Mouse (Mus musculus) heart, embryonic 15.5 days (tissue): Measurements from ENCODE around the gene Kcmf1. TPM values are rescaled to one million over a fixed set of nuclear protein-coding genes. Genes with fewer than 3 reads are reported as not detected.
A peak's percentile ranks its signal among the peaks of the same experiment; 100 is the strongest.

ENCODE experiments used
- ATAC-seq: fragments of 200-750 bp; cut with Nextera tagmentation; replicated peaks from 2 replicates; pipeline ENCODE4 v1.8.0; 2017; ENCODE audit warnings: low read depth, moderate TSS enrichment; ENCODE audit not compliant: insufficient number of reproducible peaks, insufficient read depth, low FRiP score
- H3K27ac ChIP-seq: fragments of 300-500 bp; sonication (generic); 2 replicates; pipeline ENCODE4 v1.5.1; 2015; ENCODE audit warnings: mild to moderate bottlenecking, inconsistent platforms
- H3K27me3 ChIP-seq: fragments of 300-500 bp; sonication (generic); 2 replicates; pipeline ENCODE4 v1.6.1; 2015; ENCODE audit warnings: inconsistent platforms
- H3K36me3 ChIP-seq: fragments of 300-500 bp; sonication (generic); 2 replicates; pipeline ENCODE4 v1.6.1; 2015; ENCODE audit warnings: mild to moderate bottlenecking, inconsistent platforms
- H3K4me1 ChIP-seq: fragments of 300-500 bp; sonication (generic); replicated peaks from 2 replicates; pipeline ENCODE4 v1.6.1; 2015; ENCODE audit warnings: inconsistent platforms
- H3K4me2 ChIP-seq: fragments of 300-500 bp; sonication (generic); 2 replicates; pipeline ENCODE4 v1.6.1; 2015; ENCODE audit warnings: inconsistent platforms, mild to moderate bottlenecking, moderate library complexity
- H3K4me3 ChIP-seq: fragments of 300-500 bp; sonication (generic); 2 replicates; pipeline ENCODE4 v1.5.1; 2015; ENCODE audit warnings: mild to moderate bottlenecking, inconsistent platforms
- H3K9ac ChIP-seq: fragments of 300-500 bp; sonication (generic); 2 replicates; pipeline ENCODE4 v1.6.1; 2015; ENCODE audit warnings: mild to moderate bottlenecking, inconsistent platforms
- H3K9me3 ChIP-seq: fragments of 300-500 bp; sonication (generic); replicated peaks from 2 replicates; pipeline ENCODE4 v1.6.1; 2016; ENCODE audit warnings: inconsistent platforms
- WGBS: fragments of 180-500 bp; shearing (Covaris S2); methylation state at CpG from one replicate; pipeline ENCODE4 v1.1.7; 2015; ENCODE audit warnings: mixed read lengths; 5-methylcytosine and 5-hydroxymethylcytosine counted together
- polyA plus RNA-seq: library from polyadenylated mRNA; unstranded; fragments of >200 nt; fragmentation: Nextera tagmentation; extraction: Ambion mirVana; gene quantifications from 2 replicates; pipeline ENCODE4 v1.2.1, GENCODE M21; 2015

The Kcmf1 gene
- polyA plus RNA-seq = 40.7 and 41.0 TPM in 2 replicates

DNA sequence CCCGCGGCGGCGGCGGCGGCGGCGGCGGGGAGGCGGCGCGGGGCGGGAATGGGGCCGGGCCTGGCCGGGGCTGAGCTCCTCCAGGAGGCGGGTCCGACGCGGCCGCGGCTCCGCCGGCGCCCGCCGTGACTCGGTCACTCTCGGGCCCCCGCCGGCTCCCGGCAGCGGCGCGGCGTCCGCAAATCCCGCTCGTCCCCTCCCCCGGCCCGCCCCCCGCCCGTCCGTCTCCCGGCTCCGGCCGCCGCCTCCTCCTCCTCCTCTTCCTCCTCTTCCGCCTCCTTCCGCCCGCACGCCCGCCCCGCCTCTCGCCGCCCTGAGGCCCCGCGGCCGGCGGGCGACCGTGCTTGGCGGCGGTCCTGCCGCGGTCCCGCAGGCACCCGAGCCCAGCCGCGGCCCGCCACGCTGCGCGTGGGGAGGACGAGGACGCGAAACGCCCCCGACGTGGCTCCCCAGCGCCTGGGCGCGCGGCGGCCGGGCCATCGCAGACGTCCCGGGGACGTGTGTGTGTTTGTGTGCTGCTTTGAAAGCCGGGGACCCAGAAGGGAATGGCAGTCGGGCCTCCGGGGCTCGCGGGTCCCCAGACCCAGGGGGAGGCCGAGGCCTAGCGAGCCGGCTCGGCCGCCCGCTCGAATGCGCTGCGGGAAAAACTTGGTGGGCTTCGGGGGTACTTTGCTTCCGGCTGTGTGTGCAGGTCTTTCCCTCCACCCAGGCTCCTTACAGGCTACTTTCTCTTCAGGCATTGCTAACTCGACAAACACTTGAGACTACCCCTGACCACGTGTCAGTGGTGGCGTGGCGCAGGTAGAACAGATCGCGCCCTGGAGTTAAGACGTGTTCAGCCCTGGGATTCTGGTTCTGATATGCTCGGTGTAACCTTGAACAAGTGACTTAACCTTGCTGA, at the start of gene Kcmf1:
Gene Kcmf1, minus strand, starts transcription at position 199 of the 901 bp plus-strand sequence.
- no peaks in the 10 kb centered on the region for H3K27me3 ChIP-seq
- 0 out of 2 replicates have a peak, but pooled peaks cover 5% of the 10 kb centered on the region for H3K36me3 ChIP-seq
- peaks cover 37% of the 10 kb centered on the region for H3K4me1 ChIP-seq
- no peaks in the 10 kb centered on the region for H3K9me3 ChIP-seq
- H3K4me2 ChIP-seq = peak within 1 kb of the TSS; percentile 68
- peak within 1 kb of the TSS; percentile 100 for H3K9ac ChIP-seq
- ATAC-seq = peak; percentile 83
- peak within 1 kb of the TSS; percentile 100 for H3K27ac ChIP-seq
- WGBS = under 1% methylated on average over 60 of the region's 113 CpGs
- peak within 1 kb of the TSS; percentile 98 for H3K4me3 ChIP-seq

- H3K36me3 ChIP-seq = no peaks in the 10 kb centered on the region
- no peaks in the 10 kb centered on the region for H3K4me1 ChIP-seq
- no peak overlapping the region for H3K27ac ChIP-seq
- H3K4me3 ChIP-seq = no peak overlapping the region
- ATAC-seq = no peak
- no peak overlapping the region for H3K4me2 ChIP-seq
- no peaks in the 10 kb centered on the region for H3K27me3 ChIP-seq
- 83% methylated on average over 9 of the region's 9 CpGs for WGBS
- H3K9me3 ChIP-seq = no peaks in the 10 kb centered on the region
- no peak overlapping the region for H3K9ac ChIP-seq
These were observed 49.5 kb upstream of the Kcmf1 start for GRCm38 (mm10) chr6:72949161-72949756.

DNA sequence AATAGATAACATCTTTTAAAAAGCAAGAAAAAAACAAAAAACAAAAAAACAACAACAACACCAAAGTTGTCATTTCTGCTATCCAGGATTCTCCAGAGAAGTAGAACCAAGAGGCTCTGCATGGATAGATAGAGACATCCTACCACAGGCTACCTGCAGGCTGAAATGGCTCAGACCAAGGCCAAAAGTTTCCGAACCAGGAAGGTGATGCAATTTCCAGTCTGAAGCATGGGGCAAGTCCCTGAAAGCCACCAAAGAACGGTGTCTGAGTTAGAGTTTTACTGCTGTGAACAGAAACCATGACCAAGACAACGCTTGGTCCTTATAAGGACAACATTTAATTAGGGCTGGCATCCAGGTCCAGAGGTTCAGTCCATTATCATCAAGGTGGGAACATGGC, 48.6 kb upstream of the Kcmf1 start:
- Histone ChIP-seq H3K9me3 (no peaks in the 10 kb centered on the region), H3K27me3 (no peaks in the 10 kb centered on the region), H3K4me3 (no peak overlapping the region), H3K27ac (no peak overlapping the region), H3K36me3 (no peaks in the 10 kb centered on the region), H3K4me1 (no peaks in the 10 kb centered on the region), H3K9ac (no peak overlapping the region), H3K4me2 (no peak overlapping the region)
- no peak for ATAC-seq
- WGBS = 79% methylated on average over 3 of the region's 3 CpGs

DNA sequence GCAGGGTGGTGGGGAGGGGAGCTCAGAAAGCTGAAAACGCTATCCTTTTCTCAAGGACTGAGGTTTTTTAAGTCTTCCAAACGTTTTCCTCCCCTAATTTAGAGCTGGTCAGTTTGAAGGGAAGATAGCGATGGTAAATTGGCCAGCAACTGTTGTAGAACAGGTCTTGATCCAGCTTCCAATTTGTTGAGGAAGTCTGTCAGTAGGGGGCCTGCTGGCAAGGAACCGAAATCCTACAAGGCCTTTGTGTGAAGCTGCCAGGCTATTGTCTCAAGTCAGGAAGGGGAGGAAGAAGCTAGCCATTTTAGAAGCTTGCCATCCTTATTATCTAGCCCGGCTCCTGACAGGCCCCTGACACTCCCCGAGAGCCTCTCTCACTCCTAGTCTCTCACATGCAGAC, 48.2 kb upstream of the Kcmf1 start:
- Histone ChIP-seq H3K9ac (no peak overlapping the region), H3K36me3 (no peaks in the 10 kb centered on the region), H3K27me3 (no peaks in the 10 kb centered on the region), H3K4me1 (no peaks in the 10 kb centered on the region), H3K4me3 (no peak overlapping the region), H3K4me2 (no peak overlapping the region), H3K27ac (no peak overlapping the region), H3K9me3 (no peaks in the 10 kb centered on the region)
- WGBS = 57% methylated on average over 6 of the region's 6 CpGs
- ATAC-seq = no peak

DNA sequence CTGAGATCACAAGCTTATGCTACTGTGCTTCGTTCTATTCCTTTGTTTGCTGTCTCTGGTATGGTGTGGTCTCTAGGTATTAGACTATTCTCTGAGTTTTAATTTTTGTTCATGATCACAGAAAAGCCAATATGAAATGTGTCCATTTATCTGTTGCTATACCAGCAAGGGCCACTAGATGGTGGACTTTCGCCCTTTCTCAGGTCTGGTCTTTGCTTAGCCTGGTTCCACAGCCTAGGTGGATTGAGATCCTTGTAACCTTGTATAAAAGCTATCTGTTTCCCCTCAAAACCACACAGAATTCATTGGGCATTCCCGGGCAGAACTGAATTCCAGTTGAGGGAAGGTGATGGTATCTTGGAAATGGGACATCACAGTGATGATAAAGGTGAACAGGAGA, 40.7 kb upstream of the Kcmf1 start:
- WGBS = 10% methylated on average over 3 of the region's 3 CpGs
- ATAC-seq = no peak
- Histone ChIP-seq H3K4me1 (no peaks in the 10 kb centered on the region), H3K36me3 (no peaks in the 10 kb centered on the region), H3K27me3 (no peaks in the 10 kb centered on the region), H3K4me2 (no peak overlapping the region), H3K27ac (no peak overlapping the region), H3K4me3 (no peak overlapping the region), H3K9ac (no peak overlapping the region), H3K9me3 (no peaks in the 10 kb centered on the region)

DNA sequence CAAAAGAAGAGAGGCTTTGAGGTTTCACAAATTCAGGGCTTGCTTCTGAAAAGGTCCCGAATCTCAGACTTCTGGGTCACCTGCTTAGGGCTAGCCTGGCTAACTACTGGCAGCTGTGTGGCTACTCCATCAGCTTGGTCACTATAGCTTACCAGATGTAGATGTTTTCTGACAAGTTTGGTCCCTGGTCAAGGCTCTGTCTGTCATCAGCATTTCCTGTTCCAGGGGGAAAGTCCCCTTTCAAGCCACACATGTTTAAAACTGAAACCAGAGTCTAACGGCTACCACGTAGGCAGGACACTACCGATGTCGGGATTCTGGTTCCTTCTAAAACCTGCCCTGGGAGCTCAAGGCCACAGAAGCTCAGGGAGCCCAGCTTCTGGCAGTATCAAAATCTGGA, 38.1 kb upstream of the Kcmf1 start:
- 43% methylated on average over 5 of the region's 5 CpGs for WGBS
- ATAC-seq = no peak
- Histone ChIP-seq H3K27me3 (no peaks in the 10 kb centered on the region), H3K4me2 (no peak overlapping the region; the same call in 1 of the 2 replicates), H3K9ac (no peak overlapping the region), H3K9me3 (no peaks in the 10 kb centered on the region), H3K4me1 (no peaks in the 10 kb centered on the region), H3K4me3 (no peak overlapping the region), H3K27ac (no peak overlapping the region), H3K36me3 (no peaks in the 10 kb centered on the region)

DNA sequence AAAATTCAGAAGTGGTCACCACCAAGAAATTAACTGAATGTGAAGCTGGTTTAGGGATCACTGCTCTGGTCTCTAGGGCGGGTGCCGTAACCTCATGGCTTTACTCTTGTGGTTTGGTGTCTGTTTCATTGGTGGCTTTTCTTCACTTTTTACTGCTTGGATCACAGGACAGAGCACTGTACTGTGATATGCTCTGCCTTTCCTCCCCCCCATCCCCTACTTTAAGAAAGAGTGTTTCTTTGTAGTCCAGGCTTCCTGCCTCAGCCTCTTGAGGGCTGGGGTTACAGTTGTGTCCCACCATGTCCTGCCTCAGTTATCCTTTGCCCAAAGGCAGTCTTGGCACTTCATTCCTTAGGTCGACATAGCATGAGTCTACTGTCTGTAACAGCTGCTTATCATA, 37.7 kb upstream of the Kcmf1 start:
- H3K4me3 ChIP-seq = no peak overlapping the region
- H3K4me2 ChIP-seq = no peak overlapping the region; the same call in 1 of the 2 replicates
- H3K4me1 ChIP-seq = no peaks in the 10 kb centered on the region
- no peaks in the 10 kb centered on the region for H3K36me3 ChIP-seq
- WGBS = 68% methylated on average over 3 of the region's 3 CpGs
- ATAC-seq = no peak
- no peak overlapping the region for H3K9ac ChIP-seq
- no peaks in the 10 kb centered on the region for H3K27me3 ChIP-seq
- no peaks in the 10 kb centered on the region for H3K9me3 ChIP-seq
- no peak overlapping the region for H3K27ac ChIP-seq

- no peaks in the 10 kb centered on the region for H3K27me3 ChIP-seq
- H3K4me2 ChIP-seq = no peak overlapping the region
- no peak for ATAC-seq
- 90% methylated on average over 1 of the region's 1 CpGs for WGBS
- H3K4me3 ChIP-seq = no peak overlapping the region
- H3K4me1 ChIP-seq = no peaks in the 10 kb centered on the region
- H3K27ac ChIP-seq = no peak overlapping the region
- H3K9ac ChIP-seq = no peak overlapping the region
- no peaks in the 10 kb centered on the region for H3K9me3 ChIP-seq
- H3K36me3 ChIP-seq = no peaks in the 10 kb centered on the region
These were observed 33.2 kb upstream of the Kcmf1 start for GRCm38 (mm10) chr6:72932955-72933354.

- no peak for ATAC-seq
- H3K36me3 ChIP-seq = no peaks in the 10 kb centered on the region
- no peaks in the 10 kb centered on the region for H3K9me3 ChIP-seq
- 71% methylated on average over 3 of the region's 3 CpGs for WGBS
- H3K4me2 ChIP-seq = no peak overlapping the region
- no peak overlapping the region for H3K9ac ChIP-seq
- peaks cover 10% of the 10 kb centered on the region for H3K4me1 ChIP-seq
- no peaks in the 10 kb centered on the region for H3K27me3 ChIP-seq
- no peak overlapping the region for H3K4me3 ChIP-seq
- H3K27ac ChIP-seq = no peak overlapping the region
These were observed 31.8 kb upstream of the Kcmf1 start for GRCm38 (mm10) chr6:72931533-72931932.

GRCm38 (mm10) chr6:72929795-72930398, 30.1 kb upstream of the Kcmf1 start:
- Histone ChIP-seq H3K9ac (no peak overlapping the region), H3K4me3 (no peak overlapping the region), H3K4me1 (peaks cover 11% of the 10 kb centered on the region), H3K27me3 (no peaks in the 10 kb centered on the region), H3K9me3 (no peaks in the 10 kb centered on the region), H3K27ac (no peak overlapping the region), H3K4me2 (no peak overlapping the region), H3K36me3 (no peaks in the 10 kb centered on the region)
- no peak for ATAC-seq
- 85% methylated on average over 4 of the region's 4 CpGs for WGBS

DNA sequence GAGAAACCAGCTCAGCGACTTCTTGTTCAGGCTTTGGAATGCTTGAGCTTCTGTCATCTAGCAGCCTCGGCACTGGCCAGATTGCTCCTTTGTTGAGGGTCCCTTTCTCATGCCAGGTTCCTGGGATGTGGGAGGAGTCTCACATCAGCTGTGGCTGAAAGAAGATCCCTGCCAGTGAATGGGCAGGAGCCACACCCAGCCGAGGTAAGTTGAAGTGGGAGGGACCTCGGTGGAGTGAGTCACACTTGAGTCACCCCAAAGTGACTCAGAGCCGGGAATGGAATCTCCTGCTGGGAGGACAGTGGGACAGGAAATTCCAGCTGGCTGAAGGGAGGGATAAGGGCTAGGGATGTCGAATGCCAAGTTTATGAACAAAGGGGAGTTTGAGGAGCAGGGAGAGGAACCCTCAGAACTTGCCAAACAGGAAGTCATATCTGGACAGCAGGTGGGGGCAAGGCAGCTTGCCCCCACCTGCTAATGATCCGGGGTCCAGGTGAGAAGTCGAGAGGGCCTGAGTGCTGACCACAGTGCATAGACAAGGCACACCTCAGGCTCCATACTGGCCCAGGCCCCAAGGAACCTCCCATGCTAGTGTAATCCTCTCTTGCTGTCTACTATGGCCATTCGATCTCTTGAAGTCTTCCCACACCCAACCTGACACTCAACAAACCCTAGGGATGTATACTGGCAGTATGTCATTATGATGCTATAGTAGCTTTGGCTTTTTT, 27.1 kb upstream of the Kcmf1 start:
- Histone ChIP-seq H3K9ac (no peak overlapping the region), H3K36me3 (no peaks in the 10 kb centered on the region), H3K4me3 (no peak overlapping the region), H3K9me3 (no peaks in the 10 kb centered on the region), H3K4me2 (peak overlapping the region; percentile 45), H3K27ac (peak overlapping the region; percentile 45), H3K4me1 (peaks cover 11% of the 10 kb centered on the region), H3K27me3 (no peaks in the 10 kb centered on the region)
- 12% methylated on average over 9 of the region's 9 CpGs for WGBS
- peak; percentile 88 for ATAC-seq
